Mouse (Mus musculus) adipocyte (in vitro differentiated cells): ENCODE results near the gene Dot1l.

Source experiments
- DNase-seq: peaks from one replicate; pipeline ENCODE4 v3.0.0-alpha.2; 2016; ENCODE audit warnings: low spot score

The Dot1l gene

DNA sequence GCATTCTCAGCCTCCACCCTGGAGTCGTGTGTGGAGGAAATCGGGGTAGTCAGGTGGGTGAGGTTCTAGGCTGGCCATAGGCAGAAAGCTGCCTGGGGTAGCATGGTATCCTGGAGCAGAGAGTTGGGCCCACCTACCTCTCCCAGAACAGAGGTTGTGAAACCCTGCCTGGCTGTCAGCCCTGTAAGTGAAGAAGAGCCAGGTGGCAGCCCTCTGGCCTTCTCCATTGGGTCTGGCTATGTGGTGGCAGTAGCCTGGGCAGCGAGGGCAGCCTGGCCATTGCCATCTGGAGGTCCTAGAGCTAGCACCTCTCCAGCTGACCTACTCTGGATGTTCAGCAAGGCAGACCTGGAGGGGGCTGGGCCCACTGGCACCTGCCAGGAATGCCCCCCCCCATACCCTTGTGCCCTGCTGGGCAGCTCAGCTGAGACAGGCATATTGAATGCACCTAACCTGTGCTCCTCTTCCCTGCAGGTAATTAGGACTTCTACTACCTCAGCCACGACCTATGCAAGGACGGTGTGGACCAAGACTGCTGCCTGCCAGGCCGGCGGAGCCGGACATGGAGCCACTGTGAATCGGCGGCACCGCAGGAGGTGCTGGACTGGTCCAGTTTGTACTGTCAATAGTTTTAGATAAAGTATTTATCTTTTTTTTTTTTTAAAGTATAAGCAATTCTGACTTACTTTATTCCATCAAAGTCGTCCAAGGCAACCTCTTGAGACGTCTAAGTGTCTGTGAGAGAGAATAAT lies 38.2 kb downstream of the Dot1l start:
- DNase-seq = no peak

DNA sequence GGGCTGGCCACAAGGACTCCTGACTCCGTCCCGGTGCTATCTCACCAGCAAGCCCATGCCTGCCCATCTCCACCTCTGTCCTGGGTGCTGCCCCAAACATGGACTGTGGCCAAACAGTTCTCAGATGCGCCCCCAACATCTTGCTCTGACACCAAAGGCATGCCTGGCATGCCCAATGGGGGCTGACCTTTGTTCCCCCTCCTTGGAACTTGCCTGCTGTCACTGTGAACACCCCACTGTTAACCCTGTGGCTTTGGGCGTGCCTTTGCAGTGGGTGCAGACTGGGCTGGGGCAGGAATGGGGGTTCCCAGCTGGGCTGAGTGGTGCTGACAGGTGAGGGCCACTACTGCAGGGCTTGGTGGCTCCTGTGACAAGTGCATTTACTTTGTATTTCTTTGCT lies 38.8 kb downstream of the Dot1l start:
- no peak for DNase-seq

DNA sequence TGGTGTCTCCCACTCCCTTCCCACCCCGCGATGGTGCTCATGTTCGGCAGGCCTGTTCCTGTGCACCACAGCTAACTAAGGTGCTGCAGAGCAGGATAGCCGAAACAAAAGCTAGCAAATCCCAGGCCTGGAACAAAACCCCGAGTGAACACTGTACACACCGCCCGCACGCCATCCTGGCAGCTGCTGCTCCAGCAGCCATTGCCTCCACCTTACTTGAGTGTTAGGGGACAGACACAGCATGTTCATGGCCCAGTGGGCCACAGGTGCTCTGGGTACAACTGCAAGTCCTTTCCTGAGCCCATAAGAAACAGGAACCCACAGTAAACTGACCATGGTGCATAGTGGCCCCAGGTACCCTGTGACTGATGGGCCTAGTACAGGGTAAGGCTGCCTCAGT lies 39.7 kb downstream of the Dot1l start:
- DNase-seq = no peak

DNA sequence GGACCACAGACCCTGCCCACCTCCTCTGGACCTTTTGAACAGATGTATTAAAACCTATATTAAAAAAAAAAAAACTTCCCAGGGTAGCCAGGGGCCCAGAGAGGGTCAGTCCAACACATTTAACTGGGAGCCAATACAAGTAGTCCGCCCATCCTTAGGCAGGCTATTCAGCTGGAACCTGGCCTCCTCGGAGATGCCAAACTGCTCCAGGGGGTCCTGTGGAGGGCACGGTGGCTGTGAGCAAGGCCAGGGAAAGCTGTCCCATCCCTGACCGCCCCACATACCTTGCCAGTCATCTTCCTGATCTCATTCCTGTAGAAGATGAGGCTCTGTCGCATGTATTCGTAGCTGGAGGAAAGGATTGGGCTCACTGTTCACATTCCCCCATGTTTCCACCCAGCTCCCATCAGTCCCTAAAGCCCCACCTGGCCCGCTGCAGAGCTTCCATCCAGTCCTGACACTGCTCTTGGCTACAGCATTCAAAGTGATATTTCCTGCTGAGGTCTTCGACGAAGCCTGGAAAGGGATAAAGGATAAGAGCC lies 41.4 kb downstream of the Dot1l start:
- no peak for DNase-seq

DNA sequence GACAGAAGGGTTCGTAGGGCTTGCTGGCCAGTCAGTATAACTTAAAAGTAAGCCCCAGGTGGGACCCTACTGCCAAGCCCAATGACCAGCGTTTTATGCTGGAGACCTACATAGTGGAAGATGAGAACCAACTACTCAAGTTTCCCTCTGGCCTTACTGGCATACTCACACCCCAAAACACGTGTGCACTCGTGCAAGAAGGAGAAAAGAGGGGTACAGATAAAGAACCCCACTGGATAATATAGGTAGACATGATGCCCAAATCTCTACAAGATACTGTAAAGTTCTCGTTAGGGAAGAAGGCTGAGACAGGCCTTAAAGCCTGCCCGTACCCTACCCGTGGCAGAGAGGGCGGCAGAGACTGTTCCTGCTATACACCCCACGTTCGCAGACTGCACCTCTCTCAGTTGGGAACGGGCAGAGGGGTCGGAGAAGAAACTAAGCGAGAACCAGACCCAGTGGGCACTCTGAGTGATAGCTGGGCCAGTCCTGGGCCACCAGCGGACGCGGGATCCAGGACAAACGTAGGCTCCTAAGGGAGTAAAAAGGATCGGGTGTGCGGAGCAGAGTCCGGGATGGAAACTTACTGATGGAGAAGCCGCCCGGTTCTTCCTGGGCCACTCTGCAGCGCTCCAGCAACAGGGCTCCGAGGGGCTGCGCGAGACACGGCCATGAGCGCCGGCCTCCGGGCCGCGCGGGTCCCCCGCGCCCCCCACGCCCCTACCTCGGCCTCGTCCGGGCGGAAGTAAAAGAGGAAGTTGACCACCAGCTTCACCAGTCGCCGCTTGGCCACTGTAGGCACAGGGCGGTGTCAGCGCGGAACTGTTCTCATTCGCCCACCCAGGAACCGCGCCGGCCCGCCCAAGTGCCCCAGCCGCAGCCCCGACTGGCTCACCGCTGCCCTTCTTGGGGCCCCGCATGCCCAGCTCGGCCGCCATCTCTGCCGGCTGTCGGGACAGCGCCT lies 42.5 kb downstream of the Dot1l start:
- DNase-seq = no peak

DNA sequence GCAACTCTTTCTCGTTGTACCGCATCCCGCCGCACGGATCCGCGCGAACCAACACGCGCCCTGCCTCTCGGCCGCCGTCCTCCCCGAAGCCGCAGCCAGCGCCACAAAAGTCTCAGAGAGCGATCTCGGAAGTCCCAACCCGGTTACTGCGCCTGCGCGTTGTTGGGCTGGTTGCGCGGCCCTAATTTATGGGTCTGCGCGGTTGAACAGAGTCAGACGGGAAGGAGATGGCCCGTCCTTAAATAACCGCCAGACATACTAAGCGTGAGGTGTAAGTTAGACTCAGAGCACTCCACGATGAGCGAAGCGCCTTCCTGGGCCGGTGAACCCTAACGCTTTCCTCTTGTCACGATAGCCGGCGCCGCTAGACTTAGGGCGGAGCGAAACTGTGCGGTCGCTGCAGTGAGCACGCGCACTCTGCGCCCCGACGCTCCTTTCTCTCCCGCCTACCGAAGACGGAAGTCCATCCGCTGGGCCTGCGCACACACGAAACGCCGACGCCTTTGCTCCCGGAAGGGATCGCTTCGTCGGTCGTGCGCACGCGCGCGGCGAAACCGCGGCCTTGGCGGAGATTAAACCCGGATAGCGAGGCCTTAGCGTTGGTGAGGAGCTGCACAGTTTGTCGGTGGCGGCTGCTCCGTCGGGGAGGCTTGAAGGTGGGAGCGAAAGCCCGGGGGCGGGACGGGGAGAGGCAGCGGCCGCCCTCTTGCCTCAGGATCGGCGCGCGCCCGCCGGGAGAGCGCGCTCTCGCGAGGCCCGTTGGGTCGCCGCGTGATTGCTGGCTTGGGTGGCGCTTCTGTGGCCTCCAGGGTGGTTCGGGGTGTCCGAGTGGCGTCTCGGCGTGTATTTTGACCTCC lies 43.4 kb downstream of the Dot1l start, which contains the start of the genes Sf3a2 and Plekhj1:
Gene Sf3a2, plus strand, starts transcription at position 49 of the 857 bp plus-strand sequence.
Gene Plekhj1, minus strand, starts transcription at position 477 of the 857 bp plus-strand sequence.
- DNase-seq = peak; percentile 96

DNA sequence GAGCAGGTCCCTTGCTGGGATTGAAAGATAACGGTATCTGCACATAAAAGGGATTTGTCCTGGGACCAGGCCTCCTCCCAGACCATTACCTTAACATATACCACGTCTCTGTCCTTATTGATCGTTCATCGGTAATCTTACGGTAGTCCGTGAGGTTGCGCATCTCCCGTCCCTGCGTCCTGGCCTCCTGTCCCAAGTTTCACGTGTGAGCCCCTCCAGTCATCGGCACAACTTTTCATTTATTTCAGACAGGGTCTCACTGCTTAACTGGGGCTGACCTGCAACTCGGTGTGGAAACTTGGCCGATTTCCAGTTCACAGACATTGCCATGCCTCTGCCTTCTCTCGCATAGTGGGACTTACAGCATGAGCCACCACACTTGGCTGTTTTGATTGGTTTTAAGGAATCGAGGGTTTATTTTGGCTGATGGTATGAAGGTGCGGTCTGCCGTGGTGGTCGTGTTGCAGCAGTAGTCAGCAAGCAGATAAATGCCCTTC lies 44.1 kb downstream of the Dot1l start:
- peak; percentile 54 for DNase-seq

DNA sequence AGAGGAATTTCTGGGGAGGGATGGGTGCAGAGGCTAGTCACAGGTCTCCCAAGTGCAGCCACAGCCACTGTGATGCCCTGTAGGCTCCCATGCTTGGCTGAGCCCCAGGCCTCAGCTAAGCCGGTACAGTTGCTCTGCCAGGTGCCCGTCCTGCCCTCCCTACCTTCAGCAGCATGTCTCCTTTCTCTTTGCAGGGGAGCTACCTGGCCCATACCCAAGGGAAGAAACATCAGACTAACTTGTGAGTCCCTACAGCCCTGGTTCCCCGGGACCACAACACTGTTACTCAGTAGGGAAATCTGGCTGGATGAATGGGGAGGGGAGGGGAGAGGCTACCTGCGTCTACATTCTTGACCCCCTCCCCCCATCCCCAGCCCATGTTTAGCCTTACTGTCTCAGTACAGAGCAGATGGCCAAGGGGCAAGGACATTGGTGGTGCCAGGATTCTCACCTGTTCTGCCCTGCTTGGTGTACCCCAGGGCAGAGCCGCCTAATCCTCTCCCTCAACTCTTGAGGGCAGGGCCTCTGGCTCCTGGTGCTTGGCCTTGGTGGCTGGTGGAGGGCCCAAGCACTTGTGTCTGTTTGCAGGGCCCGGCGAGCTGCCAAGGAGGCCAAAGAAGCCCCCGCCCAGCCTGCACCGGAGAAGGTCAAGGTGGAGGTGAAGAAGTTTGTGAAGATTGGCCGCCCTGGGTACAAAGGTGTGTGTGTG lies 47.4 kb downstream of the Dot1l start:
- DNase-seq = no peak

DNA sequence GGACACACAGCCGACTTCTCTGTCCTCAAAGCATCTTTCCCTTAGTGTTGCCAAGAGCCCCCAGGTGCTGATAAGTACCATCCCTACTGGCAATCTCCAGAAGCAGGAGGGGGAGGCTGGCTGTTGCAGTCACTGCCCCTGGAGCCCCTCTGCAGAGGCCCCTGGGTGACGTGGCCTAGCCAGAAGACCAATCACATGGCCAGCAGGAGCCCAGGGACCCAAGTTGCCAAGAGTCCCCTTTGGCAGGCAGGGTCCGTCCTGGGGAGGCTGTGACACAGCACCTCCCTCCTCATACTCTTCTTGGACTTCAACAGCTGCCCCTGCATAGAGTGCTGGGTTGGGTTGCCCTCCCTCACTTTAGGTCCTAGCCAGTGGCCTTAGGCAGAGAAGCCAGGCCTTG lies 48.0 kb downstream of the Dot1l start:
- DNase-seq = no peak

DNA sequence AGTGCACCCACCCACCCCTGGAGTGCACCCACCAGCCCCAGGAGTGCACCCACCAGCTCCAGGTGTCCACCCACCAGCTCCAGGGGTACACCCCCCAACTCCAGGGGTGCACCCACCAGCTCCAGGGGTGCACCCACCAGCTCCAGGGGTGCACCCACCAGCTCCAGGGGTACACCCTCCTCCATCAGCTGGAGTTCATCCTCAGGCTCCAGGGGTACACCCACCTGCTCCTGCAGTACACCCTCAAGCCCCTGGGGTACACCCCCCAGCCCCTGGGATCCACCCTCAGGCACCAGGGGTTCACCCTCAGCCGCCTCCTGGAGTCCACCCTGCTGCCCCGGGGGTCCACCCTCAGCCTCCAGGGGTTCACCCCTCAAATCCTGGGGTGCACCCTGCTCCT lies 49.3 kb downstream of the Dot1l start:
- DNase-seq = no peak

DNA sequence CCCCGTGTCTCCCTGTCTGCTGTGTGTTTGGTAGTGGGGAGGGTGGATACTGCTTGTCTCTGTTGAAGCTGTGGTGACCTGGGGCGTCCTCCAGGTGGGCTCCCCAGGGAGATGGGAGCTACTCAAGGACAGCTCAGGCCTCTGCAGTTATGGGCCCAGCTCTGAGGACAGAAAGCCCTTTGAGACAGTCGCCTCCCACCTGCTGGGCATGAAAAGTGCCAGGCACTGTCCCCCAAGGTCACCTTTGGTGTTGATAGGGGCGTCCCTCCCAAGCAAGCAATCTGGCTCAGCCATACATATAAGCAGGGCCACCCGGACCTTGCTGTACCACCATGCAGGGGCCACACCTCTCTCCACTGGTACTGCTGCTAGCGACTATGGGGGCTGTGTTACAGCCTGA lies 49.9 kb downstream of the Dot1l start, which contains the start of gene Amh:
Gene Amh, plus strand, starts transcription at position 328 of the 400 bp plus-strand sequence.
- DNase-seq = no peak

DNA sequence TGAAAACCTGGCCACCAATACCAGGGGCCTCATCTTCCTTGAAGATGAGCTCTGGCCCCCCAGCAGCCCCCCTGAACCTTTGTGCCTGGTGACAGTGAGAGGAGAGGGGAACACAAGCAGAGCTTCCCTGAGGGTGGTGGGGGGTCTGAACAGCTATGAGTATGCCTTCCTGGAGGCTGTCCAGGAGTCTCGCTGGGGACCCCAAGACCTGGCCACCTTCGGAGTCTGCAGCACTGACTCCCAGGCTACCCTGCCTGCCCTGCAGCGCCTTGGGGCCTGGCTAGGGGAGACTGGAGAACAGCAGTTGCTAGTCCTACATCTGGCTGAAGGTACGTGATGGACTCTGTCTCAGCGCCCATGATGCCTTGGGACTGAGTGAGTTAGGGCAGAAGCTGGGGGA lies 50.3 kb downstream of the Dot1l start:
- no peak for DNase-seq

DNA sequence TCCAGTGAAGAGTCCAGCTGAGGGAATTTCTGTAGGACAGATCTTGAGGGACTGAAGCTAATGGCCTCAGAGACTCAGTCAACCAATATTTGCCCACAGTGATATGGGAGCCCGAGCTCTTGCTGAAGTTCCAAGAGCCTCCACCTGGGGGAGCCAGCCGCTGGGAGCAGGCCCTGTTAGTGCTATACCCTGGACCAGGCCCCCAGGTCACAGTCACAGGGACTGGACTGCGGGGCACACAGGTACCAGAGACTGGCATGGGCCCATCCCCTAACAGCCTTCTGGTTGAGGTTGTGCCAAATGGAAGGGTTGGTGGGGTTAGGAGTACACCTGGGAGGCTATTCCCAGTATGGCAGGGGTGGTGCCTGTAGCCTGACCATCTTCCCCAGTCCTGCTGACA lies 50.9 kb downstream of the Dot1l start:
- DNase-seq = peak; percentile 48

DNA sequence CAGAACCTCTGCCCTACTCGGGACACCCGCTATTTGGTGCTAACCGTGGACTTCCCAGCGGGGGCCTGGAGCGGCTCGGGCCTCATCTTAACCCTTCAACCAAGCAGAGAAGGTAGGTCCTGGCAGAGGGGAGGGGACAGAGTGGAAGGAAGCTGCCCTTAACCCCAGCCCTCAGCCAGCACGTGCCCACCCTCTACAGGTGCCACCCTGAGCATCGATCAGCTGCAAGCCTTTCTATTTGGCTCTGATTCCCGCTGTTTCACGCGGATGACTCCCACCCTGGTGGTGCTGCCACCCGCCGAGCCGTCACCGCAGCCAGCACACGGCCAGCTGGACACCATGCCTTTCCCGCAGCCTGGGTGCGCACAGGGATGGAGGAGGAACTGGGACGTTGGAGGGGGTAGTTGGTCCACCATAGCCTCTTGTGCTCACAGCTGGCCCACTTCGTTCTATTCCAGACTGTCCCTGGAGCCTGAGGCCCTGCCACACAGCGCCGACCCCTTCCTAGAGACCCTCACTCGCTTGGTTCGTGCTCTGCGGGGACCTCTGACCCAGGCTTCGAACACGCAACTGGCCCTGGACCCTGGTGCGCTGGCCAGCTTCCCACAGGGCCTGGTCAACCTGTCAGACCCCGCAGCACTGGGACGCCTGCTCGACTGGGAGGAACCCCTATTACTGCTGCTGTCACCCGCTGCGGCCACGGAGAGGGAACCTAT lies 51.5 kb downstream of the Dot1l start:
- no peak for DNase-seq

DNA sequence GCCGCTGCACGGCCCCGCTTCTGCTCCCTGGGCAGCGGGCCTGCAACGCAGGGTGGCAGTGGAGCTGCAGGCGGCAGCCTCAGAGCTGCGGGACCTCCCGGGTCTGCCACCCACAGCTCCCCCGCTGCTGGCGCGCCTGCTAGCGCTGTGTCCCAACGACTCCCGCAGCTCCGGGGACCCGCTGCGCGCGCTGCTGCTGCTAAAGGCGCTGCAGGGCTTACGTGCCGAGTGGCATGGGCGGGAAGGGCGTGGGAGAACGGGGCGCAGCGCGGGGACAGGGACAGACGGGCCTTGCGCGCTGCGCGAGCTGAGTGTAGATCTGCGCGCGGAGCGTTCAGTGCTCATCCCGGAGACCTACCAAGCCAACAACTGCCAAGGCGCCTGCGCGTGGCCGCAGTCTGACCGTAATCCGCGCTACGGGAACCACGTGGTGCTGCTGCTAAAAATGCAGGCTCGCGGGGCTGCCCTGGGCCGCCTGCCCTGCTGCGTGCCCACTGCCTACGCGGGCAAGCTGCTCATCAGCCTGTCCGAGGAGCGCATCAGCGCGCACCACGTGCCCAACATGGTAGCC lies 52.1 kb downstream of the Dot1l start:
- no peak for DNase-seq

DNA sequence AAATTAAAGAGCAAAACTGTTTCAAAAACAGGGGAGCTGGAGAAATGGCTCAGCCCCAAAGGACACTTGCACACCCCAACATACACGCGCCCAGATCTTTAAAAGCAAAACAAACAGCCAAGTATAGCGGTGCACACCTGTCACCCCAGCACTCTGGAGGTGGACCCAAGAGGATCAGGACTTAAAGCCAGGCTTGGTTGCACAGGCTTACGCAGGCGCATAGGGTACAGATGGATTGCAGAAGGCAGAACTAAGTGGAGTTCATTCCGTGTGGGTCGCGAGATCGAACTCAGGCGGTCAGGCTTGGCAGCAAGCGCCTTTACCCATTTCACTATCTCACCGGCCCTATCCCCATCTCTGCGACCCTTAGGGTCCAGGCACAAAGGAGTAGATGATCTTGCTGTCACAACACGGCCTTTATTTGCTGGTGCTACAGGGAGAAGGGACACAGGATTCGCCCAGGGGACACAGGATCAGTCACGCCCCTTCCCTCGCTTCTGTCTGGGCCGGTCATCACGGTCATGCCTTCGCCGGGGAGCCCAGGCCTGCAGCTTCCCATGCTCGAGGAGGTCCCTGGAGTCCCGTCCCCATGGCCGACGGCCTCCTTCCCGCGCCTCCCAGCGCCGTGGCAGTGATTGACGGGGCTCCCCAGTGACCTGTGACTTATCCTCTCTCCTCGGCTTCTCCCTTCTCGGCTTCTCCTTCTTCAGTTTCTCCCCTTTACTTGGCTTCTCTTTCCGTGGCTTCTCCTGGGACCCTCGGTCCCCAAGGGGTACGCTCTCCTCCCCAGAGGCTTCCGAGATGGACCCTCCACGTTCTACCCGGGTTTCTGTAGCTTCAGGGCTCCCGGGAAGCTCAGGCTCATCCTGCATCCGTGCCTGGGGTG lies 53.3 kb downstream of the Dot1l start:
- DNase-seq = no peak

DNA sequence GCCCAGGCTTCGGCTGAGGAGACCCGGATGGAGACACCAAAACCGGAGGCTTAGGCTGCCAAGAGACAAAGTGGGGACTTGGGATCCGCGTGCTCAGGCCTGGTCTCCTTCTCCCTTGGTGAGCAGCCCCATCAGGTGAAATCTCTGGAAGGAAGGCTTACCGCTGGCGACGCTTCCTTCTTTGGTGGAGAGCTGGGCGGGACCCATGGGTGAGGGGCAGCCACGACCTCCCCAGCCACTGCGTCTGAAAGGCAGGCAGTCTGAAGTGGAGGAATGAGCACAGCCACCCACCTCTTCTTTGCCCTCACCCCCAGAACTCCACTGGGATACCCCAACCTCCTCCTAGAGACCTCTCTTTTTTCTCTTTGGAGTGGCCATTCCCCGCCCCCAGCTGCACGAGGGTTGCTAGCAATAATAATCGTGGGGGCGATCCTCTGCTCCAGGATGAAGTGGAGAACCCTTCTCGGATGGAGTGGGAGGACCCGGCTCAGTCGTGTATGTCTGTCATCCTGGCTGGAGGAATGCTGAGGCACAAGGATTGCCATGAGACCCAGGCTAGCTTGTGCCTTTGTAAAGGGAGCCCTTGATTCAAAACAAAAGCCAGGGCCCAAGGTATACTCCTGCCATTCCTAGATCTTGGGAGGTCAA lies 54.1 kb downstream of the Dot1l start:
- no peak for DNase-seq

DNA sequence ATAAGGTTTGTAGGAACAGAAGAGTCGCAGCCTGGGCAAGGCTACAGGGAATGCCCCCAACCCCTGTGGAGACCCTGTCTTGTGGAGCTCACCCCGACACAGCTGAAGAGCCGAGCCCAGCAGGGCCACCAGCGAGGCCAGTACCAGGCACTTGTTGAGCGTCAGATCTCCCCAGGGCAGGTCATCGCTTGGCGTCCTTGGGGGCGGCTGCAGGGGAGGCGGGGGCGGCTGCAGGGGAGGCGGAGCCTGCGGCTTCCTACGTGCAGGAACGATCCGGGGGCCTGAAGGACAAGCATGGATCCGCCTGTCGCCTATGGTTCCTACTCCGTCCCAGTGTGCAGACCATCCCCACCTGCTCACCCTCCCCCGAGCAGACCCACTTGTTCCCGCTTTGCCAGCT lies 55.1 kb downstream of the Dot1l start:
- DNase-seq = no peak
